23 mouse cellular contexts compared by ENCODE assay signal in genomic region chr1:43532279-43532678, GRCm38 (mm10).
DNase-seq lines count a peak whose midpoint lies in the region; ATAC-seq and TF ChIP-seq lines count a peak whose summit lies in the region.
"Had no signal": no experiment of that assay in that cellular context is flagged by ENCODE, and none has a peak within 500 bp of the region (broad histone marks: within the 10 kb centered on the region; RNA-seq: fewer than 3 reads in every experiment).

No protein-coding gene starts in this region.

- no peaks in the 10 kb centered on the region for H3K27me3 ChIP-seq in forebrain, postnatal 0 days (ENCODE audit: insufficient read depth, low read length)
- no peaks in the 10 kb centered on the region for H3K27me3 ChIP-seq in forebrain, embryonic 10.5 days (ENCODE audit: poor library complexity, severe bottlenecking)
- no peaks in the 10 kb centered on the region for H3K27me3 ChIP-seq in intestine, embryonic 14.5 days (replicated peaks; ENCODE audit: control insufficient read depth, insufficient read depth, low read length)
- no peaks in the 10 kb centered on the region for H3K27me3 ChIP-seq in intestine, embryonic 15.5 days (replicated peaks)
- H3K27me3 ChIP-seq in liver, adult 2 months (ENCODE audit: control insufficient read depth, insufficient read depth, low read length) = no peaks in the 10 kb centered on the region
- H3K27me3 ChIP-seq in liver, embryonic 12.5 days (replicated peaks) = no peaks in the 10 kb centered on the region
- H3K27me3 ChIP-seq: lung, embryonic 15.5 days had no signal

- no peaks in the 10 kb centered on the region for H3K79me2 ChIP-seq in liver, adult 2 months (ENCODE audit: control insufficient read depth, insufficient read depth, low read length)

- 74% methylated on average over 4 of the region's 4 CpGs for WGBS in forebrain, postnatal 0 days
- WGBS in forebrain, embryonic 10.5 days = 82% methylated on average over 4 of the region's 4 CpGs
- 47% methylated on average over 4 of the region's 4 CpGs for WGBS in intestine, embryonic 14.5 days
- 51% methylated on average over 4 of the region's 4 CpGs for WGBS in intestine, embryonic 15.5 days
- 74% methylated on average over 4 of the region's 4 CpGs for WGBS in liver, adult 2 months
- 55% methylated on average over 4 of the region's 4 CpGs for WGBS in liver, embryonic 12.5 days (ENCODE audit: insufficient replicate concordance)

- H3K4me2 ChIP-seq in forebrain, postnatal 0 days (ENCODE audit: low read depth) = no peak overlapping the region
- H3K4me2 ChIP-seq in intestine, embryonic 14.5 days (ENCODE audit: low read length) = no peak overlapping the region
- no peak overlapping the region for H3K4me2 ChIP-seq in intestine, embryonic 15.5 days (replicated peaks)
- no peak overlapping the region for H3K4me2 ChIP-seq in liver, embryonic 12.5 days
- H3K4me2 ChIP-seq: lung, embryonic 15.5 days had no signal

- H3K4me1 ChIP-seq in forebrain, postnatal 0 days (ENCODE audit: insufficient read depth) = peaks cover 26% of the 10 kb centered on the region
- no peaks in the 10 kb centered on the region for H3K4me1 ChIP-seq in forebrain, embryonic 10.5 days
- H3K4me1 ChIP-seq in intestine, embryonic 14.5 days (replicated peaks; ENCODE audit: control insufficient read depth, insufficient read depth, low read length) = no peaks in the 10 kb centered on the region; the same call in 1 of the 2 replicates
- H3K4me1 ChIP-seq in intestine, embryonic 15.5 days (replicated peaks) = 0 out of 2 replicates have a peak, but pooled peaks cover 7% of the 10 kb centered on the region
- H3K4me1 ChIP-seq in liver, adult 2 months (ENCODE audit: control insufficient read depth, insufficient read depth, low read length) = peaks cover 10% of the 10 kb centered on the region
- peaks cover 75% of the 10 kb centered on the region for H3K4me1 ChIP-seq in liver, embryonic 12.5 days

- no peak for DNase-seq in forebrain, postnatal 0 days
- no peak for DNase-seq in forebrain, embryonic 10.5 days (ENCODE audit: extremely low spot score, low spot score)
- no peak for DNase-seq in intestine, embryonic 14.5 days (ENCODE audit: low spot score)
- DNase-seq in liver, adult 2 months (ENCODE audit: extremely low read depth, low read depth, low spot score) = peak; percentile 5
- DNase-seq in naive thymus-derived CD4-positive, alpha-beta T cell, adult 2 months (ENCODE audit: low read depth) = peak; percentile 4
- no peak for DNase-seq in adrenal gland, postnatal 10 days
- DNase-seq: adrenal gland, postnatal 14 days; cerebellum, postnatal 10 days; gastrocnemius, postnatal 10 days; heart, adult 18-20 months; heart, postnatal 10 days; kidney, adult 9 months; liver; right cerebral cortex, postnatal 14 days; spleen, adult 18-20 months; thymus, adult 2 months had no signal

- TF ChIP-seq POLR2A in liver, adult 2 months (IDR thresholded peaks at IDR 0.05; ENCODE audit: extremely low read depth, insufficient read depth, low read length) = no peak

- no peak overlapping the region for H3K9ac ChIP-seq in forebrain, postnatal 0 days
- no peak overlapping the region for H3K9ac ChIP-seq in intestine, embryonic 14.5 days (ENCODE audit: low read length)
- no peak overlapping the region for H3K9ac ChIP-seq in intestine, embryonic 15.5 days
- H3K9ac ChIP-seq in liver, adult 2 months (ENCODE audit: low read depth, low read length) = no peak overlapping the region
- H3K9ac ChIP-seq in liver, embryonic 12.5 days = no peak overlapping the region
- H3K9ac ChIP-seq: lung, embryonic 15.5 days had no signal

- TF ChIP-seq CTCF in forebrain, postnatal 0 days (IDR thresholded peaks at IDR 0.05; ENCODE audit: low read depth) = peak; percentile 37
- TF ChIP-seq CTCF in liver, adult 2 months (IDR thresholded peaks at IDR 0.05; ENCODE audit: low read depth, low read length) = no peak

- no peaks in the 10 kb centered on the region for H3K9me3 ChIP-seq in forebrain, postnatal 0 days (ENCODE audit: low read length)
- no peaks in the 10 kb centered on the region for H3K9me3 ChIP-seq in forebrain, embryonic 10.5 days
- H3K9me3 ChIP-seq in intestine, embryonic 14.5 days (ENCODE audit: control insufficient read depth, low read length) = no peaks in the 10 kb centered on the region
- no peaks in the 10 kb centered on the region for H3K9me3 ChIP-seq in intestine, embryonic 15.5 days
- H3K9me3 ChIP-seq in liver, embryonic 12.5 days (replicated peaks) = no peaks in the 10 kb centered on the region
- H3K9me3 ChIP-seq: G1E; lung, embryonic 15.5 days had no signal

- H3K4me3 ChIP-seq in forebrain, postnatal 0 days (ENCODE audit: low read depth, low read length) = no peak overlapping the region
- H3K4me3 ChIP-seq in forebrain, embryonic 10.5 days = no peak overlapping the region
- H3K4me3 ChIP-seq in intestine, embryonic 14.5 days (ENCODE audit: low read depth, low read length) = no peak overlapping the region
- H3K4me3 ChIP-seq in intestine, embryonic 15.5 days (replicated peaks) = no peak overlapping the region
- no peak overlapping the region for H3K4me3 ChIP-seq in liver, adult 2 months (ENCODE audit: insufficient read depth, low read depth, low read length)
- H3K4me3 ChIP-seq in liver, embryonic 12.5 days = no peak overlapping the region
- H3K4me3 ChIP-seq: lung, embryonic 15.5 days had no signal

- H3K36me3 ChIP-seq in forebrain, postnatal 0 days (ENCODE audit: insufficient read depth) = 0 out of 2 replicates have a peak, but pooled peaks cover 3% of the 10 kb centered on the region
- peaks cover 27% of the 10 kb centered on the region for H3K36me3 ChIP-seq in forebrain, embryonic 10.5 days (replicated peaks)
- H3K36me3 ChIP-seq in intestine, embryonic 14.5 days (ENCODE audit: control insufficient read depth, insufficient read depth, low read length) = peaks cover 13% of the 10 kb centered on the region
- H3K36me3 ChIP-seq in intestine, embryonic 15.5 days = no peaks in the 10 kb centered on the region
- no peaks in the 10 kb centered on the region; the same call in 1 of the 2 replicates for H3K36me3 ChIP-seq in liver, adult 2 months (ENCODE audit: control insufficient read depth, insufficient read depth, low read length)
- 0 out of 2 replicates have a peak, but pooled peaks cover 4% of the 10 kb centered on the region for H3K36me3 ChIP-seq in liver, embryonic 12.5 days

- peak; percentile 24; the same call in 1 of the 2 replicates for ATAC-seq in forebrain, postnatal 0 days
- ATAC-seq in intestine, embryonic 14.5 days (replicated peaks; ENCODE audit: low FRiP score, low TSS enrichment, low read depth) = peak; percentile 27; the same call in 1 of the 2 replicates
- ATAC-seq in intestine, embryonic 15.5 days = no peak
- ATAC-seq in liver, embryonic 12.5 days = no peak
- ATAC-seq: activated CD4-positive, CD25-positive, alpha-beta regulatory T cell, adult 4 months; hindbrain, embryonic 16.5 days; midbrain, embryonic 16.5 days had no signal

- no peak overlapping the region for H3K27ac ChIP-seq in forebrain, postnatal 0 days (ENCODE audit: low read depth, low read length)
- H3K27ac ChIP-seq in forebrain, embryonic 10.5 days = no peak overlapping the region
- no peak overlapping the region for H3K27ac ChIP-seq in intestine, embryonic 14.5 days (ENCODE audit: low read depth)
- no peak overlapping the region for H3K27ac ChIP-seq in intestine, embryonic 15.5 days
- no peak overlapping the region for H3K27ac ChIP-seq in liver, adult 2 months (replicated peaks; ENCODE audit: insufficient read depth, low read depth, low read length)
- no peak overlapping the region for H3K27ac ChIP-seq in liver, embryonic 12.5 days
- H3K27ac ChIP-seq: lung, embryonic 15.5 days had no signal

Comparison
In these comparisons a context has a peak if more than half of its experiments do, and no peak if none do; other contexts are left out.
1. ATAC-seq: peak in forebrain, postnatal 0 days (single experiment) and intestine, embryonic 14.5 days (single experiment); none in intestine, embryonic 15.5 days (single experiment) and liver, embryonic 12.5 days (single experiment).
2. DNase-seq: peak in liver, adult 2 months (single experiment) and naive thymus-derived CD4-positive, alpha-beta T cell, adult 2 months (single experiment); none in forebrain, postnatal 0 days (single experiment), forebrain, embryonic 10.5 days (single experiment), intestine, embryonic 14.5 days (single experiment) and adrenal gland, postnatal 10 days (single experiment).